Mouse (Mus musculus) cerebellum, adult 9-11 months (tissue): ENCODE results near the gene Dclk1.

Experiments used
- DNase-seq: peaks from one replicate; pipeline ENCODE4 v3.0.0; 2022

Gene Dclk1

GRCm38 (mm10) chr3:55342445-55342844 is 100.3 kb downstream of the Dclk1 start:
- DNase-seq = no peak

GRCm38 (mm10) chr3:55347371-55348025 is 105.3 kb downstream of the Dclk1 start:
- no peak for DNase-seq

GRCm38 (mm10) chr3:55348026-55348390 is 105.8 kb downstream of the Dclk1 start:
- peak; percentile 51 for DNase-seq

- no peak for DNase-seq
These were observed 108.0 kb downstream of the Dclk1 start for GRCm38 (mm10) chr3:55350194-55350593.

GRCm38 (mm10) chr3:55351281-55352052 is 109.3 kb downstream of the Dclk1 start:
- DNase-seq = no peak

- no peak for DNase-seq
These were observed 110.4 kb downstream of the Dclk1 start for GRCm38 (mm10) chr3:55352529-55352928.

GRCm38 (mm10) chr3:55353169-55353568 is 111.0 kb downstream of the Dclk1 start:
- no peak for DNase-seq

- peak; percentile 49 for DNase-seq
These were observed 111.8 kb downstream of the Dclk1 start for GRCm38 (mm10) chr3:55353909-55354511.

GRCm38 (mm10) chr3:55354765-55355164 is 112.6 kb downstream of the Dclk1 start:
- no peak for DNase-seq

- no peak for DNase-seq
These were observed 116.3 kb downstream of the Dclk1 start for GRCm38 (mm10) chr3:55358486-55358885.

GRCm38 (mm10) chr3:55360836-55361235 is 118.7 kb downstream of the Dclk1 start:
- DNase-seq = no peak

- DNase-seq = no peak
These were observed 125.0 kb downstream of the Dclk1 start for GRCm38 (mm10) chr3:55367166-55367565.

GRCm38 (mm10) chr3:55369156-55369555 is 127.0 kb downstream of the Dclk1 start:
- no peak for DNase-seq

GRCm38 (mm10) chr3:55373689-55374088 is 131.5 kb downstream of the Dclk1 start:
- DNase-seq = peak; percentile 80

- DNase-seq = no peak
These were observed 136.4 kb downstream of the Dclk1 start for GRCm38 (mm10) chr3:55378591-55378990.

GRCm38 (mm10) chr3:55380471-55380870 is 138.3 kb downstream of the Dclk1 start:
- no peak for DNase-seq

- no peak for DNase-seq
These were observed 150.4 kb downstream of the Dclk1 start for GRCm38 (mm10) chr3:55392605-55393004.

GRCm38 (mm10) chr3:55393549-55393948 is 151.4 kb downstream of the Dclk1 start:
- no peak for DNase-seq

GRCm38 (mm10) chr3:55396792-55397191 is 154.6 kb downstream of the Dclk1 start:
- DNase-seq = no peak

GRCm38 (mm10) chr3:55397752-55398693 is 155.9 kb downstream of the Dclk1 start:
- DNase-seq = no peak

GRCm38 (mm10) chr3:55401236-55401635 is 159.1 kb downstream of the Dclk1 start:
- no peak for DNase-seq

- no peak for DNase-seq
These were observed 162.6 kb downstream of the Dclk1 start for GRCm38 (mm10) chr3:55404751-55405150.

- DNase-seq = no peak
These were observed 164.5 kb downstream of the Dclk1 start for GRCm38 (mm10) chr3:55406616-55407015.
